Mouse (Mus musculus) heart, adult 9 months (tissue): ENCODE data around the gene Ranbp3l.
A peak's percentile ranks its signal among the peaks of the same experiment; 100 is the strongest.

Experiments used
- DNase-seq, 2 experiments: peaks; one replicate each; pipeline ENCODE4 v3.0.0; 2022; ENCODE audit warnings: low spot score in 2 of 2

Gene Ranbp3l

DNA sequence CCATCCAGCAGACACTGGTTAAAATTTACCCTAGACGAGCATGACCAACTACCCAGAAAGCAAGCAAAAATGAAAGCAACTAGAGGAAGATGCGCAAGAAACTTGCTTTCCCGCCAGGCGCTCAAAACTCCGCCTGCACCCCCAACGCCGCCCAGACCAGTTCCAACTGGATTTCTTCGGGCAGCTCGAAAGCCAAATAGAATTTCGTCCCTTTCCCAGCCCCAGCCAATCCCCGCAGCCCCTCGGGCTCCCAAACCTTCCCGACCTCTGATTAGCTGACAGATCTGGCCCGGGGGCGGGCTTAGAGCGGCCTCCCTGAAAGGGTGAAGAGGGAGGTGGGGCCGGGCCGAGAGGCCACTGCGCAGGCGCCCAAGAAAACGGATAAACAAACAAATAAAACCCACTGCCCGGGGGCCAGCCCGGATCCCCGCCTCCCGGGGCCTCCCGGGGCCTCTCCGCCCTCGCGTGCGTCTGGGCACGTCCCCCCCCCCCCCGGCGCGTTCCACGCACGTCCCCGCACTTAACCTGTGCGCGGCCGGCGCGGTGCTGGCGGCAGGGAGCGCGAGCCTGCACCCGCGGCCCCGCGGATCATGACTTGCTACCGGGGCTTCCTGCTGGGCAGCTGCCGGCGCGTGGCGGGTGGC lies 103.3 kb downstream of the Ranbp3l start, which contains the start of gene Nadk2:
Nadk2 (plus strand) TSS at position 349 of the 644 bp plus-strand sequence.
- DNase-seq = peak; percentile 99

- peak; percentile 47 to 56 for DNase-seq
Observed at GRCm38 (mm10) chr15:9071556-9072544, 104.1 kb downstream of the Ranbp3l start.

DNA sequence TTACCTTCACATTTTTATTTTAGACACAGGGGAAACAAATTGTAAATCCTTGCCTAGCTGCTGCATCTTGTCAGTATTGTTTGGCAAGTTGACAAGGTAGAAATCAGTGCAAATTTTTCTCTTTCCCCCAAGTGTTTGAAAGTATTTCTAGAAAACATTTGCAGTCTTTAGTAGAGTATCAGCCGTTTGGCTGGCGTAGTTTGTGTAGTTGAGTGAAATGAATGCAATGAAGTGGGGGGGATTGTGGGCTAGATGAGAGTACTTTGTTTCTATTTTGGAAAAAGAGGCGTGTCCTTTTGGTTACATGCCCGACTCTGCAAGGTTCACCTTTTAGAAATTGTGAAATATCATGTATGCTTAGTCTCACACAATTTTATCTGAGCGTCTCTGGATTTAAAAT lies 104.9 kb downstream of the Ranbp3l start:
- peak; percentile 15 to 56 for DNase-seq

- no peak for DNase-seq
Observed at GRCm38 (mm10) chr15:9073067-9073608, 105.4 kb downstream of the Ranbp3l start.

DNA sequence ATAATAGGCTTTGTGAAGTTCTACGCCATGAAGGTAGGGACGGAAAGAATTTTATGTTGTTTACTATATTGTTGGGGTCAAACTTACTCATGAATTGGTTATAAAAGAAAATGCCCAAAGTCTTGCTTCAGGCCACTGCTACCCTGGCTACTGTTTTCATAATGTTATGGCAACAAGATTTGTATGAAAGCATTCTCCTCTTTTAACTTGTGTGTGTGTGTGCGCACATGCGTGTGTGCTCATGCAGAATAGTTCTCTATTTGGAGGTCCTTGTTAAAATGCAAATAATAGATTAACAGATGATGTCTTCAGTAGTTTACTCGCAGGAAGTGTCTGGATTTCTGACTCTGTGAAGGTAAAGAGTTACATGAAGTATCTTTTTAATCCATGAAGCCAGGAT lies 105.9 kb downstream of the Ranbp3l start:
- no peak for DNase-seq

DNA sequence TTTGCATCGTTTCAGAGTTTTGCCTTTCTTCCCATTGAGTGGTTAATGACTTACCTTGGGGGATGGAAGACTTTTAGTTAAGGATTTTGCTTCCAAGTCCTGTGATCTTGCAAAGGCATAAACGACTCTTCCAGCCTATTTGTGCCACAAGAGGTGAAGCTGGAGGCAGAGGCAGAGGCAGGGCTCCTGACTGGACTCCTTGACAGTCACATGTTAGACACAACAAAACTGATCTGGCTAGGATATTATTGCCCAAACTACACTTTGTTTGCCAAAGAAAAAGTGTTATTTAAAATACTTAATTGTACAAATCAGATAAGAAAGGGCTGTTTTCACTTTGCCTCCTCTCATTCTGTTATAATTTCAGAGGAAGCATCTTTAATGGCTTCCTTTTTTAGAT lies 106.4 kb downstream of the Ranbp3l start:
- DNase-seq = no peak

GRCm38 (mm10) chr15:9074671-9075070 lies 106.9 kb downstream of the Ranbp3l start:
- DNase-seq = peak; percentile 21 to 29

DNA sequence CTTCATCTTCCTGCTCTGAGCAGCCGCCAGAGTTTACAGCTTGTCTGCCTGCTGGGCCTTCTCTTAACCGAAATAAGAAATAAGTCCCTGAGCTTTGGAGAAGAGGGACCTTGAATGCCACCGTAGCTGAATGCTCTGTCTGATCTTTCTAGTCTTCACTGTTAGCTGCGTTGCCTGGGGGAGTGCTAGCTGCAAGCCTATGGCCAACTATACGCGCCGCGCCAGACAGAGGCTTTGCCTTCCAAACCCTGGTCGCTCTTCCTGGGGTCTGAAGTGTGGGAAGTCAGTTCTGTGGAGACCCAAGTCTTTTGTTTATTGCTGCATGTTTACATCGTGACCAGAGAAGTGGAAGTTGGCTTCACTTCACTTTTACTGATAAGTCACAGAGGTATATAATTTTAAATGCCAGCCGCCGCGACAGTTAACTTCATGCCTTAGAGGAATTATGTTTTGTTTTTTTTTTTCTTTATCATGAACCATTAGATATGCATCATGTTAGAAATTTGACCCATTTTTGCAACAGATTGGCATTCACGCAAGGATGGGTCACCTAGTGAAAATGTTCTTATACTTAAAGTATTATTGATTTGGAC lies 108.0 kb downstream of the Ranbp3l start:
- no peak for DNase-seq

DNA sequence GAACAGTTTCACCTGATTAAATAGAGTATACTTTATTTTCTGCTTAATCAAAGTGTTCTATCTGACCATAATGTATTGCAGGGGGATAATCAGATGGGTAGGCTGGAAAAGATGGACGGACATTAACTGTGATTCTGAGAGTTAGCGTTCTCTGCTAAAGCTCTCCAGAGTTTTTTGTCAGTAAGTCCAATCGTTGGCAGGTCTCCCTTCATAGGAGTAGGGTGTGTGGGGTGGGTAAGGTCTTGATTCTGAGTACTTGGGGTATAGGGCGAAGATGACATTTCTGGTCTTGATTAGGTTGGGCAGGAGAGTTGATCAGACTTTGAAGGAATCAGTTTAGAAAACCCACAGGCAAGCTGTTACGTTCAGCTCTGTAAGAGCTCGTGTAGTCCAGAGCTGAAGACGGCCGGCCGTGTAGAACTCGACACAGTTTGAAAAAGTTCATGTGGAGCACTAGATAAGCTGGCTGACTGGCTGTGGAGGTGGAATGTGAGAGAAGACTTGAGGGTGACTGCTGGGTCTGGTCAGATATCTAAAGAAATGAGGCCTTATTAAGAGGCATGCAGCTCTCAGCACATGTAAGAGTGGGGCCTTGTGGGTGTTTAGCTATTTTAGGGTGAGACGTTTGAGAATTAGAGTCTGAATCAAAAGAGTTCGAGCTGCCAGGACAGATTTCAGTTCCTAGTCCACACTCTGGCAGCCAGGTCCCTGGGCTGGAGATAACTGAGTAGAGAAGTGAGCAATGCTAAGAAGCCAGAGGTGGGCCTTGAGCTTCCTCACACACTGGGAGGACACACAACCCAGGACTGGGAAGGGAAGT lies 110.9 kb downstream of the Ranbp3l start:
- DNase-seq = peak; percentile 12 to 20

DNA sequence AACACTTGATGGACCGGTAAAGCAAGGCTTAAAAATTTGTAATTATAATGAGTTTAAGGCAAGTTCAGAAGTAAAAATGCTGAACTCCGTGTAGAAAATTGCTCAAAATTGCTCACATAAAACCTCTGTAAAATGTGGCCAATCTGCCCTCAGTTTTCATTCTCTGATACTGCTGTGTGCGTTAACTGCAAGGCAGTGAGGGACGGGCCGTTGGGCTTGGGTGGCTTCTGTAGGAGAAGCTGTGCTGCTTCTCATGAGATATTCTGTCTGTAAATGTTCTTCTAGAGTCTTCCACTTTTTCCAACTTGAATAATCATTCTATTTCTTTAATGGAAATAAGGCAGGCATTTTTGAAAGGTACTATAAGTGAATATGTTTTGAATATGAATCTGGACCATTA lies 111.9 kb downstream of the Ranbp3l start:
- no peak for DNase-seq

- no peak for DNase-seq
Observed at GRCm38 (mm10) chr15:9080206-9080605, 112.5 kb downstream of the Ranbp3l start.

DNA sequence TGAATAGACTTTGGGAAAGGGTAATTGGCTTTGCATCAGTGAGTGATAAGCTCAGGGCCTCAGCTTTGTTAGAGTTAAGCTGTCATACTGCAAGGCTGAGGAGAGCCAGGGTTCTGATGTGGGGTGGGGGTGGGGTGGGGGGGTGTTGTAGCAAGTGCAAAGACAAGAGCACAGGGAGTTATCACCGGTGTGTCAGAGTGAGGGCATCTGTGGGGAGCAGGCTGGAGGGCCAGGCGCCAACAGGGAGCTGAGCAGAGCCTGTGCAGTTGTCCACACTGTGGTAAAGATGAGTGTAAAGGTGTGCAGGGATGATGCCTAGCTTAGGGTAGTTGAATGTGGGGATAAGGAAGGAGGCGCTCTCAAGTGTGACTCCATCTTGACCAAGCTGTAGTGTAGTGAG lies 113.5 kb downstream of the Ranbp3l start:
- DNase-seq = no peak

DNA sequence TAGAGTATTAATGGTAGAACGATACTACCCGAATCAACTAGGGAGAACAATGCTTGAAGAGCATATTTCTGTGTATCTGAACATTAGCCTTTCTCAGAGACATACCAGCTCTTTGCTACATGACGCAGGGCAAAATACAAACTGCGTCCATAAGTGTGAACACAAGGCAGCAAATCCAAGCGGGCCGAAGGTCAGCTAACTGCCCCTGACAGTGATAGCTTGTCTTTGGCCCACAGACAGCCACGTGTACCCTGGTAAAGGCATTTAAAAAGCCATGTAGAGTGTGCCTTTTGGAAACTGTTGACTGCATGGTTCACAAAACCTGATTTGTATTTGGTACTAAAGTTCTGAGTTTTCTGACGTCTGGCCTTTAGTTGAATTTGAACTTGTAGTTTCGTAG lies 115.0 kb downstream of the Ranbp3l start:
- peak in 1 of 2 experiments; percentile 36 for DNase-seq

DNA sequence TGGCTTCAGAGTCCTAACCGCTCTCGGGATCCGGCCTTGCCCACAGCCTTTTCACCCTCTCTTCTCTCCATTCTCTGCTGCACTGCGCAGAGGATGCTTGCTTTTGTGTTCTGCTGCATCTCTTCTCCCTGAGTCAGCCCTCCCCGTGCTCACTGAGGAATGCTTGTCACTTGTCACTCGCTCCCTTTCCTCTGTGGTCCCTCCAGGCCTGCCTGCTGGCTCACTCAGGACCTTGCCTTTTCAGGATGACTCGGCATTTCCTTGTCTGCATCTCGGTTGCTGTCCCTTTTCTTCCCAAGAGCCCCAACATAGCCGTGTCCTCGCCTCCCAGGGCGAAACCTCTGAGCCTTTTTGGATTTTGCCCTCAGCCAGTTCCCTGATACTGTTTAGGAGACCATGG lies 119.1 kb downstream of the Ranbp3l start:
- DNase-seq = no peak

GRCm38 (mm10) chr15:9087421-9087820 lies 119.7 kb downstream of the Ranbp3l start:
- DNase-seq = no peak

DNA sequence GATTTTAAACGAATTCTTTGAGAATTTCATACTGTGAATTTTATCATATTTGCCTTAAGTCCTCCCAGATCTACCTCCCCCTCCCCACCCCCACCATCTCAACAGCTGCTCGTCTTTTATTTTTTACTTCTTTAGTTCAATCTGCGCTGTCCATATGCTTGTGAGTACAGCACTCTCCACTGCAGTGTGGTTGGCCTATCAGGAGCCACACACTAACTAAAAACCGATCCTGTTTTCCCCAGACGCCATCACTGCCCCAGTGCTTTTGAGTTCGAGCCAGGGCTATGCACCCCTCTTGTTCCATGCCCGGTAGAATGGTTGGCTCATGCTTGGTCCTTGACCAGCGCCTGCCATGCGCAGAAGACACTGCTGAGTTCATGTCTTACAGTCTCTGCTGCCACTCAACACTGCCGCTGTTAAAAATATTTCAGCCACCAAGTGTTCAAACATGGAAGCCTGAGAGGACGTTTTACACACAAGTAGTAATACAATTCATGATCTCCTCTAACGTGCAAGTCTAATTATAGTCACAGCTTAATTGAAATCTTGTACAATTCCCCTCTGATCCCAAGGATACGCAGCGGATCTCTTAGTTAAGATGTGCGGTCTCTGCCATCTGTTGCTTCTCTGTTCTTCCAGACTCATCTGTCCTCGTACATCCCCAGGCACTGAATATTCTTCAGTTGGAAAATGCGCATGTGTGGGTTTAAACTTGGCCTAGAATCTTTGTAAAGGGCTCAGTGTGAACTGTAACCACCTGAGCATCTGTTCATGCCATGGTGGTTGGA lies 120.3 kb downstream of the Ranbp3l start:
- DNase-seq = no peak

- DNase-seq = no peak
Observed at GRCm38 (mm10) chr15:9088683-9089072, 120.9 kb downstream of the Ranbp3l start.

- DNase-seq = no peak
Observed at GRCm38 (mm10) chr15:9089136-9089720, 121.5 kb downstream of the Ranbp3l start.

- no peak for DNase-seq
Observed at GRCm38 (mm10) chr15:9090662-9091061, 122.9 kb downstream of the Ranbp3l start.
